Mouse (Mus musculus) thymus, postnatal 10 days (tissue): ENCODE data around the gene Hyou1.
"Not testable (repeated sequence)": the region's sequence is repeated elsewhere in the genome, so short reads cannot be mapped to it uniquely, and the experiment has no call there.

Source experiments
- DNase-seq, 2 experiments: peaks; one replicate each; pipeline ENCODE4 v3.0.0; 2021; ENCODE audit warnings: low spot score in 2 of 2

The Hyou1 gene

DNA sequence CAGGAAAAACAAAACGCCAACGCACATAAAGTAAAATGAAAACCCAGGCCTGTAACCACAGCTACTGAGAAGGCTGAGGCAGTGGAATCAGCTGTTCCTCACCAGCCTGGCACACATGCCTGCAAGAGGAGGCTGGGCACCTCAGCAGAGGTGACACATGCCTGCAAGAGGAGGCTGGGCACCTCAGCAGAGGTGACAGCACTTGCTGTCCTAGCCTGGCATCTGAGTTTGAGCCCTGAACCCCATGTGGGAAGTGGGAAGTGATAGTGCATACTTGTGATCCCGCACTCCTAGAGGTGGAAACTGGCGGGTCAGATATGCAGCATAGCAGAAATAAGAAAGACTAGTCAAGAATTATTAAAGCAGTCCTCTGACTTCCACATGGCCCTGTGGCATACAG is 27.9 kb upstream of the Hyou1 start:
- no peak for DNase-seq

DNA sequence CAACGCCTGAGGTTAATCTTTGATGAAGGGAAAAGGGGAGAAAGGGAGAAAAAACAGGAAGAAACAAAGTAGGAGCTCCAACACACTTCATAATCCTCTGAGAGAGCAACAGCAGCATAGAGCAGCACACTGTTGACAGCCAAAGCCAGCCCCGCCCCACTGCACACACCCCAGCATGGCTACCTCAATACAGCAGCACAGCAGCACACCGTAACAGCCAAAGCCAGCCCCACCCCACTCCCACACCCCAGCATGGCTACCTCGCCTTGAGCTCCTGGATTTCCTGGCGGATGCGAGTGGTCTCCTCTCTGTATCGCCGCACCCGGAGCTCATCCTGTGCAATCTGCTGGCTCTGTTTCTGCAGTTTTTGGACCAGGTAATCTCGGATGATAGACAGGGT is 27.0 kb upstream of the Hyou1 start:
- no peak for DNase-seq

- DNase-seq = no peak
Measured at GRCm38 (mm10) chr9:44353142-44353541, 26.1 kb upstream of the Hyou1 start.

DNA sequence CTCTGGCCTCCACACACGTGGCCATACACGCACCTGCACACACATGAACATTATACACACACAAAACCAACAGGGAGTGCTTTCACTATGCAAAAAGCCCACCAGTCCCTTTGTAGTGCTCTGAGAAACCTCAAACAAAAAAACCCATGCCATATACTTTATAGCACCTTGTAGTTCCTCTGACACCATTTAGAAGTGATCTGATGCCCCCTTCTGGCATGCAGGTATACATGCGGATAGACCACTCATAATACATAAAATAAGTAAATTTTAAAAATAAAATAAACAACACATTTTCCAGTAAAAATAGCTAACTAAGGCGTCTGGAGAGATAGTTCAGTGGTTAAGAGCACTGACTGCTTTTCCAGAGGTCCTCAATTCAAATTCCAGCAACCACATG is 22.1 kb upstream of the Hyou1 start:
- DNase-seq = peak in 1 of 2 experiments; percentile 67

DNA sequence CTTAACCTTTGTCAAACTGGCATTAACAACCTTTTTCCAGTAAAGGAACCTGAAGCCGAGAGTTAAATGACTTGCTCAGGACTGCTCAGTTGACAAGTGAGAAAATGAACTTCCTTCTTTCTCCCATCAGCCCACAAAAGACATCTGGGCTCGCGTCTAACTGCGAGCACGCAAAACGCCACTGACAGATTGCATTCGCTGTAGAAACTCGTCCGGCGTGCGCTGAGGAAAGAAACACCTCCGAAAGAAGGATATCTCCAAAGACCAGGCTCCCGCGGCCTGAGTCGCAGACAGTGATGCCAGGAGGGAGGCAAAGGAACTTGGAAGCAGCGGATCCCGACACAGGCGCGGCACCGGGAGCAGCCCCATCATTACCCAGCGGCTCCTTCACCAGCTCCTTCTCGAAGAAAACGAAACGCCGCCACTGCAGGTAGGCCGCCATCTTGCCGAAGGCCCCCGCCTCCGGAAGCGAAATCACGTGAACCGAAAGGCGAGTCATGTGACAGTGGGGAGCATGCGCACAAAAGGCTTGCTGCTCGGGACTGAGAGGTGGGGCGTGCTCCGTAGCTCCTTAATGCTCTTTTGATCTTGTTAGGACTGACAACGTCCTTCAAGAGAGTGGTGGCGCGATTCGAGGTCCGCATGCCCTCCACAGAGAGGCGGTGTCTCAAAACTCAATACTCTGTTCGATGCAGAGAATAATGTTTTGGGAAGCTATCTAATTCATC is 17.9 kb upstream of the Hyou1 start, which contains the start of gene Vps11:
Vps11 (minus strand) TSS at position 481 of the 728 bp plus-strand sequence.
- peak; percentile 94 to 95 for DNase-seq

- DNase-seq = not testable (repeated sequence)
Measured at GRCm38 (mm10) chr9:44361931-44362330, 17.4 kb upstream of the Hyou1 start.

- DNase-seq = peak in 1 of 2 experiments; percentile 23
Measured at GRCm38 (mm10) chr9:44364480-44364879, 14.8 kb upstream of the Hyou1 start.

GRCm38 (mm10) chr9:44373386-44373785 is 5.9 kb upstream of the Hyou1 start:
- DNase-seq = no peak

DNA sequence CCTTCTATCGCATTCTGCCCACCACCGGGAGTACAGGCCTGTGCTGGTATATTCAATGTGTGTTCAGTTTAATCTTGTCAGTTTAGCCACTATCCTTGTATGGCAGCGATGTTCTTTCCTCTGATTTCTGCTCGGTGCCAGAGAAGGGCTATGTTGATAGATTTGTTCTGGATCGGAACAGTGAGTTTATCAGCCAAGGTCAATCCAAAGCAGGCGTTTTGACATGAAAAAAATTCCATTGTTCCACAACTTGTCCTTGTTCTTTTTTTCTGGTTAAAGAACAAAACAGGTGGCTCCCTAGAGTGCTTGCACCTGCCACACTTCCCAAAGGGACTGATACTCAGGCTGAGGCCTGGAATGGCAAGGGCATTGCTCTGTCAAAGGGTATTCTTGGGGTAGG is 3.1 kb upstream of the Hyou1 start:
- no peak for DNase-seq

DNA sequence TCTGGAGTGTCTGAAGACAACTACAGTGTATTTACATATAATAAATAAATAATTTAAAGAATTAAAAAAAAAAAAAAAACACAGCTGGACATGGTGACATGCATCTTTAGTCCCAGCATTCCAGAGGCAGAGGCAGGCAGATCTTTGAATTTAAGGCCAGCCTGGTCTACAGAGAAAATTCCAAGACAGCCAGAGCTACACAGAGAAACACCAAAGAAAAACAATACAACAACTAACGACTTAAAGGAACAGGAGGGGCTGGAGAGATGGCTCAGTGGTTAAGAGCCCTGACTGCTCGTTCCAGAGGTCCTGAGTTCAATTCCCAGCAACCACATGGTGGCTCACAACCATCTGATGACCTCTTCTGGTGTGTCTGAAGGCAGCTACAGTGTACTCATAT is 2.0 kb upstream of the Hyou1 start:
- DNase-seq = not testable (repeated sequence)

- no peak for DNase-seq
Measured at GRCm38 (mm10) chr9:44378153-44378730, 1.0 kb upstream of the Hyou1 start.

- DNase-seq = no peak
Measured at GRCm38 (mm10) chr9:44379862-44380261, 572 bp downstream of the Hyou1 start.

DNA sequence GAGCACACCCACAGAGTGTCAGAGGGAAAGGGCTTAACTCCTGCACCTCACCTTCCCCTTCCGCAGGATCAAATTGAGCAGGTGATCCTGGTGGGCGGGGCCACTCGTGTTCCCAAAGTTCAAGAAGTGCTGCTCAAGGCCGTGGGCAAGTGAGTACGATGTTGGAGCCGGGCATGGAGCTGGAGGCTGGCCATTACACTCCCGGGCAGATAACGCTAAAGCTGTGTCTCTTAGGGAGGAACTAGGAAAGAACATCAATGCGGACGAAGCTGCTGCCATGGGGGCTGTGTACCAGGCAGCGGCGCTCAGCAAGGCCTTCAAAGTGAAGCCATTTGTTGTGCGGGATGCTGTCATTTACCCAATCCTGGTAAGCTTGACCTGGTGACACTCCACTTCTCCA is 5.3 kb downstream of the Hyou1 start:
- no peak for DNase-seq

- DNase-seq = no peak
Measured at GRCm38 (mm10) chr9:44387221-44387620, 7.9 kb downstream of the Hyou1 start.

DNA sequence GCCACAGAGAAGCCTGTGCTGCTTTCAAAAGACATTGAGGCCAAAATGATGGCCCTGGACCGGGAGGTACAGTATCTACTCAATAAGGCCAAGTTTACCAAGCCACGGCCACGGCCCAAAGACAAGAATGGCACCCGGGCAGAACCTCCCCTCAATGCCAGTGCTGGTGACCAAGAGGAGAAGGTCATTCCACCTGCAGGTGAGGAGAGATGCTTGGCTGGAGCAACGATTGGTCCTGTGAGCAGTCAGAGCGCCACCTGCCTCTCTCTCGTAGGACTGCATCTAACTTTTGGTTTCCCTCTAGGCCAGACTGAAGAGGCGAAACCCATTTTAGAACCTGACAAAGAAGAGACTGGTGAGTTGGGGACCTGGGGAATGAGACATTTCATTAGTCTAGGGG is 10.0 kb downstream of the Hyou1 start:
- DNase-seq = peak in 1 of 2 experiments; percentile 58

DNA sequence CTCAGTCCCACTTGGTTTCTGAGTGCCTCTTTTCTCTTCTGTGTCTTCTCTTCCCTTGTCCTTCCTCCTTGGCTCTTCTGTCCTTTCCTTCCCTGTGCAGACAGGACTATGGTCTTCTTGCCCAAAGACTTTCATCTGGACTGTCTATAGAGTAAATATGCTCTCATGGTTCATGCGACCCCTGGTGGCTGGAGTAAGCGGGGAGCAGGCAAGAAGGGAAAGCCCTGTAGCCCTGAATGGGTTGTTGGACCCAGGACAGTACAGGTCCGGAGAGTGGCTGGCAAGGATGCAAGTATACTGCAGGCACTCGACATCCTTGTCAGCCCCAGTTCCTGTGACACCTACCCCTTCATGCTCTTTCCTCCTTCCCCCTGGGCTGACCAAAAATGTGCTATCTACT is 12.2 kb downstream of the Hyou1 start:
- DNase-seq = peak in 1 of 2 experiments; percentile 65

DNA sequence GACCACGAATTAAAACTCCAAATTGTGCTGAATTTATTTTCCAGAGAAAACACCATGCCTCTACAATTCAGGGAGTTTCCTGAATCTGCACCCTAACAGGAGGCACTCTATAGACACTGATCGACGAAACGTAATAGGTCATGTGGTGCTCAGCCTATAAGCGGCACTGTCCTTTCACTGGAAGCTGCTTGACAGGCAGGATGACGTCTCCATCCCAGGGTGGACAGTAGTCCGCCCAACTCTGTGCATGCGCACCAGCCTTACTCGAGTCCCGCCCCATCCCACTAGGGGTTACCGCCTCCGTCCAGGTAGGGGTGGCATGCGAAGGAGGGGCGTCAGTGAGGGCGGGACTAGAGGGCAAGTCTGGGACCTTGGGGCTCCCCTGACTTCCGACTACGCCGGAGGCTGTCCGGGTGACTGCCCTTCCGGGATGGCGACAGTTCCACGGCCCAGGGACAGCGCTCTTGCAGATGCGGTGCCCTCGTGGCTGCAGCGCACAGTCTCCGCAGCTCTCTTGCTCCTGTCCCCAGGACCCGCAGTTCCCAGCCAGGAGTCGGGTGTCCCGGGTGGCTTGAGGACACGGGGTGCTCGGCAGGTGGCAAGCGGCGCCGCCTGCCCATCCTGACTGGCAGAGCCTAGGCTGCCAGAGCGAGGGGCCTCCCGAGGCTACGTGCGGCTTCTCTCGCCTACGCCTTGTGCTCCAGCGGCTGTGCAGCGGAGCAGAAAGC is 17.6 kb downstream of the Hyou1 start, which contains the start of gene Slc37a4:
Slc37a4 (plus strand) TSS at position 169 of the 728 bp plus-strand sequence.
- peak; percentile 75 to 81 for DNase-seq

- DNase-seq = no peak
Measured at GRCm38 (mm10) chr9:44398087-44398486, 18.8 kb downstream of the Hyou1 start.

GRCm38 (mm10) chr9:44398551-44398950 is 19.3 kb downstream of the Hyou1 start:
- no peak for DNase-seq

GRCm38 (mm10) chr9:44399114-44399794 is 20.0 kb downstream of the Hyou1 start:
- DNase-seq = no peak

DNA sequence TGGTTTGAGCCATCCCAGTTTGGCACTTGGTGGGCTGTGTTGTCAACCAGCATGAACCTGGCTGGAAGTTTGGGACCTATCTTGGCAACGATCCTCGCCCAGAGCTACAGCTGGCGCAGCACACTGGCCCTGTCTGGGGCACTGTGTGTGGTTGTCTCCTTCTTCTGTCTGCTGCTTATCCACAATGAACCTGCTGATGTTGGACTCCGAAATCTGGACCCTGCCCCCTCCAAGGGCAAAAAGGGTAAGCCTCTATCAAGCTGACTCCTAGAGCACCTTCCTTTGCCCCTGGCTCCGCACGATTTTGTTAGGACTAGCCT is 20.5 kb downstream of the Hyou1 start:
- no peak for DNase-seq

DNA sequence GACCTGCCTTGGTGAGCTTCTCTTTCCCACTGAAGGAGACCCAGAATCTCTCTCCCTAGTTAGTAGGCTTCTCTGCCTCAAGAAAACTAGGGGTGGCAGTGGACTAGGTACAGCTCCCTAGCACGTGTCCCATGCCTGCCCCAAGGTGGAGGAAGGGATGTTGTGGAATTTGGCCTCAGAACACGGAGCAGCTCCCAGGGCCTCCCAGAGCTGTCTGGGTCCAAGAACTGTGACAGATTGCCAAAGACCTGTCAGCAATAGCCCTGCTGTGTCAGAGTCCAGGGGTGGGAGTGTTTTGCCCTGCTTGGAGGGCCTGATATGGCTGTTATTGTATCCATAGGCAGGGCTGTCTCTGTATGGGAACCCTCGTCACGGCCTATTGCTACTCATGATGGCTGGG is 21.8 kb downstream of the Hyou1 start:
- no peak for DNase-seq
